Mouse (Mus musculus): ENCODE results near the gene Scn3a.

DNA sequence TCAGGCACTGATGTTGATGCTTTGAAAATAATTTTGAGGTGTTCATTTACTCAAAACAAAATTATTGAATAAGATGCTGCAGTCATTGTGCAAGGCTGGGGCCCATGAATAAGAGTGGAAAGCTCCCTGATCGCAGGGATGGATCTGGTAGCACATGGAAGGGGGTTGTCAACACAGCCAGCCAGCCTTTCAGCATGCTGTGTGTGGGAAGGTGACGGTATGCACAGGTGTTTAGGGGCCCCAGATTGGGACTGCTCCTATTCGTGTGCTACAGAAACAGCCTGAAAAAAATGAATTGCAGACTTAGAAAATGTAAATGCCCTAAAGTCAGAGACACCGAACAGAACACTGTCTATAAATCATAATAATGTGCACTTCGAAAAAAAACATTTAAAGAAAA lies 20.3 kb upstream of the Scn3a start:
- no peak for TF ChIP-seq CTCF (conservative IDR thresholded peaks at IDR 0.05; ENCODE audit: low read length)
- TF ChIP-seq NANOG (IDR thresholded peaks at IDR 0.05; ENCODE audit: borderline replicate concordance, low read length): no peak

All from E14TG2a.4 (cell line).